Mouse (Mus musculus) CH12.LX (cell line): Measurements from ENCODE around the gene Kif1c. TPM values are rescaled to one million over a fixed set of nuclear protein-coding genes. Genes with fewer than 3 reads are reported as not detected.

Experiments used
- DNase-seq: peaks from one replicate; pipeline ENCODE4 v3.0.0-alpha.2; 2013; ENCODE audit errors: extremely low read depth
- H3K27ac ChIP-seq: 2 replicates; pipeline ENCODE4 v1.5.1; 2012; ENCODE audit warnings: low read depth, mild to moderate bottlenecking, control low read depth, moderate library complexity; ENCODE audit not compliant: insufficient read depth
- H3K27me3 ChIP-seq: replicated peaks from 2 replicates; pipeline ENCODE3; 2012; ENCODE audit warnings: inconsistent platforms
- H3K36me3 ChIP-seq, 2 experiments: replicated peaks in 1 of 2; 2 replicates each; pipeline versions ENCODE3 to v1.6.1; 2012; ENCODE audit warnings: inconsistent platforms in 1 of 2, low read length in 1 of 2, mild to moderate bottlenecking in 1 of 2, mixed read lengths in 1 of 2, moderate library complexity in 1 of 2; ENCODE audit not compliant: control insufficient read depth in 1 of 2, insufficient read depth in 1 of 2
- H3K4me1 ChIP-seq, 2 experiments: 2 replicates each; pipeline ENCODE4 v1.6.1; 2012; ENCODE audit warnings: inconsistent platforms in 1 of 2, moderate library complexity in 1 of 2; ENCODE audit not compliant: insufficient read depth in 2 of 2, control insufficient read depth in 1 of 2
- H3K4me2 ChIP-seq: 2 replicates; pipeline ENCODE4 v1.6.1; 2012; ENCODE audit warnings: low read depth, mild to moderate bottlenecking, control low read depth; ENCODE audit not compliant: poor library complexity, insufficient read depth, severe bottlenecking
- H3K4me3 ChIP-seq, 3 experiments: fragments of 150-350 bp in 1 of 3; sonication (generic) in 1 of 3; replicated peaks in 1 of 3; 2 replicates each; pipeline versions ENCODE3 to v1.5.1; 2011 to 2012; ENCODE audit warnings: low read depth in 2 of 3, low read length in 2 of 3, mild to moderate bottlenecking in 2 of 3, moderate library complexity in 2 of 3, control low read depth in 1 of 3, improper control_type of control experiment in 1 of 3, inconsistent platforms in 1 of 3, mixed read lengths in 1 of 3; ENCODE audit not compliant: poor library complexity in 1 of 3
- H3K79me2 ChIP-seq: replicated peaks from 2 replicates; pipeline ENCODE4 v1.6.1; 2012; ENCODE audit warnings: mild to moderate bottlenecking, moderate library complexity; ENCODE audit not compliant: control insufficient read depth, poor library complexity, insufficient read depth, severe bottlenecking; ENCODE audit errors: extremely low read depth
- H3K9ac ChIP-seq: 2 replicates; pipeline ENCODE4 v1.6.1; 2012; ENCODE audit warnings: low read depth, mild to moderate bottlenecking, control low read depth, moderate library complexity; ENCODE audit not compliant: insufficient read depth
- H3K9me3 ChIP-seq: replicated peaks from 2 replicates; pipeline ENCODE3; 2012; ENCODE audit warnings: low read length, inconsistent platforms, mixed read lengths
- CTCF ChIP-seq, 2 experiments: IDR thresholded peaks in 1 of 2; conservative IDR thresholded peaks in 1 of 2; 2 replicates each; pipeline ENCODE4 v1.5.1; 2011 to 2012; ENCODE audit warnings: low read depth in 2 of 2, low read length in 2 of 2, improper control_type of control experiment in 1 of 2, inconsistent platforms in 1 of 2, mild to moderate bottlenecking in 1 of 2, moderate library complexity in 1 of 2
- E2F4 ChIP-seq: IDR thresholded peaks from 2 replicates; pipeline ENCODE4 v1.6.1; 2011; ENCODE audit warnings: low read depth, low read length, improper control_type of control experiment; ENCODE audit not compliant: insufficient replicate concordance
- ETS1 ChIP-seq: conservative IDR thresholded peaks from 2 replicates; pipeline ENCODE4 v1.6.1; 2012; ENCODE audit warnings: low read depth, mild to moderate bottlenecking, inconsistent platforms, low read length, improper control_type of control experiment, moderate library complexity
- GABPA ChIP-seq: IDR thresholded peaks from 2 replicates; pipeline ENCODE4 v1.6.1; 2012; ENCODE audit warnings: low read depth, low read length, improper control_type of control experiment, inconsistent platforms; ENCODE audit not compliant: insufficient replicate concordance
- JUN ChIP-seq: IDR thresholded peaks from 2 replicates; pipeline ENCODE4 v1.6.1; 2011; ENCODE audit warnings: low read depth, mild to moderate bottlenecking, low read length, improper control_type of control experiment, moderate library complexity; ENCODE audit not compliant: insufficient read depth
- KAT2A ChIP-seq: IDR thresholded peaks from 2 replicates; pipeline ENCODE4 v1.6.1; 2012; ENCODE audit warnings: low read length, improper control_type of control experiment, inconsistent platforms; ENCODE audit not compliant: insufficient replicate concordance
- MAX ChIP-seq: IDR thresholded peaks from 2 replicates; pipeline ENCODE4 v1.6.1; 2011; ENCODE audit warnings: low read length, improper control_type of control experiment
- MAZ ChIP-seq: IDR thresholded peaks from 2 replicates; pipeline ENCODE4 v1.6.1; 2012; ENCODE audit warnings: low read depth, mild to moderate bottlenecking, inconsistent platforms, low read length, improper control_type of control experiment, moderate library complexity
- MXI1 ChIP-seq: IDR thresholded peaks from 2 replicates; pipeline ENCODE4 v1.6.1; 2011; ENCODE audit warnings: mild to moderate bottlenecking, low read depth, low read length, improper control_type of control experiment
- NELFE ChIP-seq: IDR thresholded peaks from 2 replicates; pipeline ENCODE4 v1.6.1; 2011; ENCODE audit warnings: low read depth, low read length, improper control_type of control experiment
- PAX5 ChIP-seq: IDR thresholded peaks from 2 replicates; pipeline ENCODE4 v1.6.1; 2012; ENCODE audit warnings: low read length, inconsistent platforms, mixed read lengths
- RAD21 ChIP-seq: IDR thresholded peaks from 2 replicates; pipeline ENCODE4 v1.6.1; 2011; ENCODE audit warnings: low read depth, mild to moderate bottlenecking, low read length, improper control_type of control experiment, moderate library complexity
- RCOR1 ChIP-seq: conservative IDR thresholded peaks from 2 replicates; pipeline ENCODE4 v1.6.1; 2012; ENCODE audit warnings: low read depth, mild to moderate bottlenecking, inconsistent platforms, low read length, improper control_type of control experiment
- SIN3A ChIP-seq: IDR thresholded peaks from 2 replicates; pipeline ENCODE4 v1.6.1; 2012; ENCODE audit warnings: low read length, improper control_type of control experiment, inconsistent platforms
- SMC3 ChIP-seq: IDR thresholded peaks from 2 replicates; pipeline ENCODE4 v1.6.1; 2011; ENCODE audit warnings: low read depth, low read length, improper control_type of control experiment
- TCF12 ChIP-seq: IDR thresholded peaks from 2 replicates; pipeline ENCODE4 v1.6.1; 2014; ENCODE audit warnings: low read depth, mild to moderate bottlenecking, inconsistent platforms, low read length, improper control_type of control experiment
- UBTF ChIP-seq: IDR thresholded peaks from 2 replicates; pipeline ENCODE4 v1.6.1; 2012; ENCODE audit warnings: low read depth, mild to moderate bottlenecking, inconsistent platforms, low read length, improper control_type of control experiment, moderate library complexity
- USF1 ChIP-seq: IDR thresholded peaks from 2 replicates; pipeline ENCODE4 v1.6.1; 2014; ENCODE audit warnings: low read depth, mild to moderate bottlenecking, inconsistent platforms, low read length, improper control_type of control experiment
- ZC3H11A ChIP-seq: IDR thresholded peaks from 2 replicates; pipeline ENCODE4 v1.6.1; 2012; ENCODE audit warnings: low read depth, mild to moderate bottlenecking, inconsistent platforms, low read length, improper control_type of control experiment
- ZNF384 ChIP-seq: IDR thresholded peaks from 2 replicates; pipeline ENCODE4 v1.6.1; 2012; ENCODE audit warnings: low read depth, low read length, improper control_type of control experiment, inconsistent platforms
- dilution Hi-C: fragments of 300-500 bp; cut with MboI; formaldehyde crosslinking; loops from 2 replicates; pipeline ENCODE4 v1.14.3; 2020; ENCODE audit warnings: low sequenced_read_pairs; ENCODE audit not compliant: extremely low pct_unique_long_range_greater_than_20kb, extremely low pct_ligation_motif_present
- in situ Hi-C: fragments of 300-500 bp; cut with MboI; formaldehyde crosslinking; loops from 3 replicates; pipeline ENCODE4 v1.14.3; 2019; ENCODE audit warnings: low sequenced_read_pairs, low pct_ligation_motif_present, low pct_unique_long_range_greater_than_20kb, mixed read lengths
- polyA plus RNA-seq: library from polyadenylated mRNA; unstranded; fragments of >175 nt; gene quantifications from 2 replicates; pipeline ENCODE4 v1.2.1, GENCODE M21; 2012; ENCODE audit warnings: low read depth; ENCODE audit not compliant: insufficient read length
- total RNA-seq, 2 experiments: library from RNA; depleted of rRNA; stranded (reverse); fragments of 300-350 nt in 1 of 2; fragments of >200 nt in 1 of 2; gene quantifications; 2 replicates each; pipeline ENCODE4 v1.2.3; 2012 to 2014

Kif1c gene
- total and polyA plus RNA-seq, 3 experiments = 11.0 to 38.0 (median 31.7) TPM

DNA sequence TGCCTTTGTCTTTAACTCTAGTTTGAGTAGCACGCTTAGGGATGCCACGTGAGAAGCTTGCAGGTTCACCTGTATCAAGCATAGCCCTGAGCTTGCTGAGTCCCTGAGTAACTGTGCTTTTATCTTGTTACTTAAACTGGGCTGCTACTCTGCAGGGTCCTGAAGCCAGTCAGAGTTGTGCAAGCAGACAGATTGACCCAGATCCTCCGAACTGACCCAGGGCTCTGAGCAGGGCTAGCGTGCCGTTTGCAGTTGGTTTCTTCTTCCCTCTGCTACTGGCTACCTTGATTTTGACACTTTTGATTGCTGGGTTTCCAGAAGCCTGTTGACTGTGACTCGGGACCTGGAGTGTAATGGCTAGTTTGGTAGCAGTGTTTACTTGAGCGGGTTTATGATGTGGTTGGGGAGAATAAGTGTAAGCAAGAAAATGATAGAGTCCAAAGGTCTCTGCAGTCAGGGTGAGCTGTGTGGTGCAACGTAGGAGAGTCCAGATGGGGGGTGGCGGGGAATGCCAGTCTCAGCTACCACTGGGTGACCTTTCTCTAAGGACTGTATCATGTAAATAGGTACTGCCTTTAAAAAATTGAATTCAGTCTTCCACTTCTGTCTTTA is 30.2 kb downstream of the Kif1c start:
- H3K4me1 ChIP-seq = no peaks in the 10 kb centered on the region
- peaks cover 33 to 42% of the 10 kb centered on the region in 2 experiments for H3K36me3 ChIP-seq
- no peak for DNase-seq
- H3K27me3 ChIP-seq = no peaks in the 10 kb centered on the region
- dilution Hi-C loops (no loop called here), in situ Hi-C loops (no loop called here)
- no peak overlapping the region for H3K9ac ChIP-seq
- TF ChIP-seq SIN3A (no peak), E2F4 (no peak), NELFE (no peak), RCOR1 (no peak), ZC3H11A (no peak), TCF12 (no peak), UBTF (no peak), MXI1 (no peak), CTCF (conservative IDR thresholded peaks at IDR 0.05 in 1 of 2, IDR thresholded peaks at IDR 0.05 in 1 of 2; ENCODE audit: low read depth in 2 of 2, low read length in 2 of 2) (no peak), JUN (no peak)
- H3K9me3 ChIP-seq = no peaks in the 10 kb centered on the region
- H3K27ac ChIP-seq = no peak overlapping the region
- H3K4me2 ChIP-seq = no peak overlapping the region
- no peaks in the 10 kb centered on the region for H3K79me2 ChIP-seq
- no peak overlapping the region for H3K4me3 ChIP-seq

DNA sequence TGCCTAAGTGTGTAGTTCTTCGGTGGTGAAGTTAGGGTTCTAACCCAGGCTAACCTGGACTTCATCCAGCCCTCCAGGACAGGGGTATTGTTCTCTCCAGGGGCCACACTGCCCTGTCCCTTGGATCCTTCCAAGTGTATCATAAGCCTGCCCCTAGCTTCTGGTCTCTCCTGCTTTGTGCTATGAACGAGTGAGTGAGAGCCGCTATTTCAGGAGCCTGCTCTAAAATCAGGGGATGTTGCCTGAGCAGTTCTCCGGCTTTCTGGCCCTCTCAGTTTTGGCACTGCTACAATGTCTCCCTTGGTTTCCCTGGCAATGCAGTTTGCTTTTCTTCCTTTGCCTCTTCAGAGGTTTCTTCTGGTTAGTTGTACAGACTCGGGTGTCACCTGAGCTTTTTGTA is 30.8 kb downstream of the Kif1c start:
- no peaks in the 10 kb centered on the region for H3K27me3 ChIP-seq
- no peak overlapping the region for H3K9ac ChIP-seq
- H3K4me3 ChIP-seq = no peak overlapping the region
- TF ChIP-seq MAZ = no peak
- no peak for TF ChIP-seq ETS1
- TF ChIP-seq RAD21 = no peak
- no peak for TF ChIP-seq PAX5
- no peak for TF ChIP-seq ZNF384
- no peak for TF ChIP-seq USF1
- TF ChIP-seq KAT2A = no peak
- no peak for TF ChIP-seq CTCF (conservative IDR thresholded peaks at IDR 0.05 in 1 of 2, IDR thresholded peaks at IDR 0.05 in 1 of 2; ENCODE audit: low read depth in 2 of 2, low read length in 2 of 2)
- no peak for TF ChIP-seq MXI1
- TF ChIP-seq RCOR1 = no peak
- TF ChIP-seq SMC3 = no peak
- TF ChIP-seq GABPA = no peak
- TF ChIP-seq NELFE = no peak
- no peak for TF ChIP-seq E2F4
- TF ChIP-seq MAX = no peak
- no peaks in the 10 kb centered on the region for H3K9me3 ChIP-seq
- no peak overlapping the region for H3K27ac ChIP-seq
- H3K4me1 ChIP-seq = no peaks in the 10 kb centered on the region
- in situ Hi-C loops = no loop called here
- DNase-seq = no peak
- no peak overlapping the region for H3K4me2 ChIP-seq
- H3K36me3 ChIP-seq = peaks cover 26 to 36% of the 10 kb centered on the region in 2 experiments
- no peaks in the 10 kb centered on the region for H3K79me2 ChIP-seq
- dilution Hi-C loops = no loop called here
